In the genomic region with DNA sequence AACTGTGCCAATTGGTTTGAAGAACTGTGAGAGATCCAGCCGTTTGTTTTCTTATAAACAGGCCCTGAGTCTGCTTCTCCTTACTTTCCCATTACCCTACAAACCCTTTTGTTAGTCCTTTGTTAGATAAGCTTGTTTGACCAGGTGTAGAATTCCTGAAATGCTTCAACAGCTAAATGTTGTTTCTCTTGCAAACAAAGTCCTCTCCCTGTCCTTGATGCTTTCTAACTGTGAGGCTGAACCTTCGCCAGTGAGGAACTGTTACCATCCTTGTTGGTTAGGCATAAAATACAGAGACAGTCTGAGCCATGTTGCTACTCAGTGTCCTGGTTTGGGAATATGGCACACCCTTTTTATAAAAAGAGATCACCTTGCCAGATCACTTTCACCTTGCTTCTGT, we compare ENCODE assay signal across 26 mouse cellular contexts.
DNase-seq lines count a peak whose midpoint lies in the region; ATAC-seq and TF ChIP-seq lines count a peak whose summit lies in the region.
"Had no signal": no experiment of that assay in that cellular context is flagged by ENCODE, and none has a peak within 500 bp of the region (broad histone marks: within the 10 kb centered on the region; RNA-seq: fewer than 3 reads in every experiment).

No protein-coding gene starts in this region.

- intact Hi-C loops in left cerebral cortex, adult 2 months (cut with DNase I) = no loop called here

- H3K36me3 ChIP-seq in lung, embryonic 16.5 days (ENCODE audit: control insufficient read depth, insufficient read depth, low read length) = no peaks in the 10 kb centered on the region
- H3K36me3 ChIP-seq: embryonic facial prominence, embryonic 15.5 days; heart, embryonic 12.5 days; heart, embryonic 15.5 days had no signal

- H3K27me3 ChIP-seq in lung, embryonic 16.5 days (ENCODE audit: control insufficient read depth, insufficient read depth, low read depth, low read length) = no peaks in the 10 kb centered on the region
- H3K27me3 ChIP-seq: embryonic facial prominence, embryonic 15.5 days; heart, embryonic 12.5 days; heart, embryonic 15.5 days had no signal

- no peaks in the 10 kb centered on the region for H3K9me3 ChIP-seq in lung, embryonic 16.5 days (ENCODE audit: control insufficient read depth, low read length)
- H3K9me3 ChIP-seq: embryonic facial prominence, embryonic 15.5 days; heart, embryonic 12.5 days; heart, embryonic 15.5 days had no signal

- no peak for TF ChIP-seq CTCF in left cerebral cortex, adult 2 months (IDR thresholded peaks at IDR 0.05)

- no peak overlapping the region for H3K9ac ChIP-seq in lung, embryonic 16.5 days (ENCODE audit: low read length)
- H3K9ac ChIP-seq: embryonic facial prominence, embryonic 15.5 days; forebrain, postnatal 0 days; heart, embryonic 12.5 days; heart, embryonic 15.5 days; hindbrain, embryonic 14.5 days had no signal

- H3K4me2 ChIP-seq in lung, embryonic 16.5 days (ENCODE audit: low read depth, low read length) = no peak overlapping the region
- H3K4me2 ChIP-seq: embryonic facial prominence, embryonic 15.5 days; heart, embryonic 12.5 days; heart, embryonic 15.5 days; hindbrain, embryonic 14.5 days had no signal

- no peak for DNase-seq in lung, postnatal 4 days
- DNase-seq in ES-CJ7 (ENCODE audit: low read depth, low spot score) = peak; percentile 25
- peak; percentile 83 for DNase-seq in R1 (ENCODE audit: low read depth, low spot score)
- DNase-seq in heart, postnatal 4 days = no peak
- DNase-seq in left cerebral cortex, adult 2 months (ENCODE audit: extremely low spot score in 1 of 2, low spot score in 2 of 2) = no peak
- DNase-seq: adrenal gland, postnatal 10 days; adrenal gland, postnatal 36 days; cerebellum, adult 18-20 months; cerebellum, adult 9-10 months; cerebellum, postnatal 14 days; forebrain, postnatal 0 days; gastrocnemius, adult 2 months; gastrocnemius, postnatal 14 days; heart, adult 11 months; heart, postnatal 10 days; heart, postnatal 36 days had no signal

- 0 out of 2 replicates have a peak overlapping the region, but pooled peaks have one; percentile 30 for H3K27ac ChIP-seq in lung, embryonic 16.5 days (ENCODE audit: low read length)
- no peak overlapping the region for H3K27ac ChIP-seq in left cerebral cortex, adult 2 months
- H3K27ac ChIP-seq: embryonic facial prominence, embryonic 15.5 days; gastrocnemius, adult 2 months; heart, embryonic 15.5 days; hindbrain, embryonic 14.5 days; hindbrain, postnatal 0 days had no signal

- WGBS in lung, embryonic 16.5 days = 44% methylated on average over 2 of the region's 2 CpGs

- ATAC-seq in lung, embryonic 16.5 days (ENCODE audit: low read depth) = no peak
- ATAC-seq: CD4-positive, CD25-positive, alpha-beta regulatory T cell, adult 4 months; forebrain, embryonic 14.5 days; forebrain, postnatal 0 days; hindbrain, postnatal 0 days; inflammation-experienced regulatory T-cells, adult 6 months; intestine, embryonic 16.5 days had no signal

- H3K4me1 ChIP-seq in lung, embryonic 16.5 days (replicated peaks; ENCODE audit: control insufficient read depth, insufficient read depth, low read length) = no peaks in the 10 kb centered on the region
- H3K4me1 ChIP-seq: embryonic facial prominence, embryonic 15.5 days; heart, embryonic 12.5 days; heart, embryonic 15.5 days had no signal

- no peak overlapping the region for H3K4me3 ChIP-seq in lung, embryonic 16.5 days (ENCODE audit: low read length)
- no peak overlapping the region for H3K4me3 ChIP-seq in left cerebral cortex, adult 2 months
- H3K4me3 ChIP-seq: embryonic facial prominence, embryonic 15.5 days; gastrocnemius, adult 2 months; heart, embryonic 12.5 days; heart, embryonic 15.5 days had no signal

Comparison
In these comparisons a context has a peak if more than half of its experiments do, and no peak if none do; other contexts are left out.
1. DNase-seq: peak in ES-CJ7 (single experiment) and R1 (single experiment); none in lung, postnatal 4 days (0 of 2), heart, postnatal 4 days (single experiment) and left cerebral cortex, adult 2 months (0 of 2).